Mouse (Mus musculus): ENCODE measurements at regions not wholly inside any gene's neighbourhood (a gene's known extent, or its start where the extent isn't known, plus 50 kb on each side); places are given as distances from the start of the nearest gene placed in this dataset.

DNA sequence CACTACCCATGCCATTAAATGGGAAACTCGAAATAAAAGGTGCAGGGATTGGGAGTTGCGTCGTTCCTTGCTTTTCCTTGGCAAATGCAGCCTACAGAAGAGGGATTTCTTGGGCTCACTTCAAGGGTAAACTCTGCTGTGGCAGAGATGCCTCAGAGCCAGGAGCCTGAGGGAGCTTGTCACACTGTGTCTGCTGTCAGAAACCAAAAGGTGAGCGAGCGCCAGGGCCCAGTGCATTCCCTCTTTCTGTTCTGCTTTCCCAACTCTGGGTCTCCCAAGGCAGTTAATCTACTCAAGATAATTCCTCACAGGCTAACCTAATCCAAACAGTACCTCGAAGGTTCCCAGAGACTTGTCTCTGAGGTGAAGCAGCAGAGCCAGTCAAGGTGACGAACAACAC, 179.5 kb downstream of the Ttc8 start:
- TF ChIP-seq POLR2A (IDR thresholded peaks at IDR 0.05; ENCODE audit: borderline replicate concordance, low read depth, low read length) (no peak), CTCF (IDR thresholded peaks at IDR 0.05; ENCODE audit: low read depth, low read length) (no peak)

Data from bone marrow macrophage, adult 2 months (primary cell).